Mouse (Mus musculus): ENCODE data around the gene 4933400A11Rik.

GRCm38 (mm10) chrX:169811783-169812182 is 32.3 kb upstream of the 4933400A11Rik start:
- TF ChIP-seq CTCF (IDR thresholded peaks at IDR 0.05; ENCODE audit: low read depth) = no peak
- no peak for TF ChIP-seq EP300 (IDR thresholded peaks at IDR 0.05; ENCODE audit: low read depth)

Measured in liver, postnatal 0 days (tissue).